Mouse (Mus musculus): ENCODE results near the gene Kirrel2. TPM values are rescaled to one million over a fixed set of nuclear protein-coding genes. Genes with fewer than 3 reads are reported as not detected.

The Kirrel2 gene
- polyA plus RNA-seq, 1 experiment from 2014 or later = 0.65 TPM

GRCm38 (mm10) chr7:30429327-30429726, 28.2 kb downstream of the Kirrel2 start:
- Histone ChIP-seq H3K27ac (ENCODE audit: low read depth, low read length) (no peak overlapping the region), H3K27me3 (replicated peaks; ENCODE audit: control insufficient read depth, insufficient read depth, low read length) (no peaks in the 10 kb centered on the region), H3K4me1 (ENCODE audit: control insufficient read depth, insufficient read depth, low read length) (no peaks in the 10 kb centered on the region), H3K4me2 (ENCODE audit: low read length) (no peak overlapping the region), H3K9ac (ENCODE audit: low read length) (no peak overlapping the region), H3K36me3 (ENCODE audit: control insufficient read depth, insufficient read depth, low read length) (peaks cover 11% of the 10 kb centered on the region; the same call in 1 of the 2 replicates), H3K9me3 (replicated peaks; ENCODE audit: control insufficient read depth, low read length) (no peaks in the 10 kb centered on the region), H3K4me3 (ENCODE audit: low read depth, low read length) (no peak overlapping the region)
- ATAC-seq = no peak
- no peak for DNase-seq (ENCODE audit: low spot score)

- Histone ChIP-seq H3K9ac (ENCODE audit: low read length) (peak overlapping the region; percentile 73), H3K27ac (ENCODE audit: low read depth, low read length) (no peak overlapping the region), H3K4me2 (ENCODE audit: low read length) (peak overlapping the region; percentile 99), H3K4me1 (ENCODE audit: control insufficient read depth, insufficient read depth, low read length) (0 out of 2 replicates have a peak, but pooled peaks cover 7% of the 10 kb centered on the region), H3K36me3 (ENCODE audit: control insufficient read depth, insufficient read depth, low read length) (peaks cover 11% of the 10 kb centered on the region; the same call in 1 of the 2 replicates), H3K27me3 (replicated peaks; ENCODE audit: control insufficient read depth, insufficient read depth, low read length) (no peaks in the 10 kb centered on the region), H3K4me3 (ENCODE audit: low read depth, low read length) (peak overlapping the region; percentile 56), H3K9me3 (replicated peaks; ENCODE audit: control insufficient read depth, low read length) (no peaks in the 10 kb centered on the region)
- no peak for ATAC-seq
- peak; percentile 5 for DNase-seq (ENCODE audit: low spot score)
- 66% methylated on average over 23 of the region's 23 CpGs for WGBS
Observed at GRCm38 (mm10) chr7:30423071-30423641, 34.3 kb downstream of the Kirrel2 start.

GRCm38 (mm10) chr7:30422560-30422959, 34.9 kb downstream of the Kirrel2 start:
- Histone ChIP-seq H3K4me1 (ENCODE audit: control insufficient read depth, insufficient read depth, low read length) (0 out of 2 replicates have a peak, but pooled peaks cover 7% of the 10 kb centered on the region), H3K4me2 (ENCODE audit: low read length) (peak overlapping the region; percentile 99), H3K36me3 (ENCODE audit: control insufficient read depth, insufficient read depth, low read length) (peaks cover 11% of the 10 kb centered on the region; the same call in 1 of the 2 replicates), H3K27ac (ENCODE audit: low read depth, low read length) (peak overlapping the region; percentile 39; the same call in 1 of the 2 replicates), H3K9me3 (replicated peaks; ENCODE audit: control insufficient read depth, low read length) (no peaks in the 10 kb centered on the region), H3K27me3 (replicated peaks; ENCODE audit: control insufficient read depth, insufficient read depth, low read length) (no peaks in the 10 kb centered on the region), H3K9ac (ENCODE audit: low read length) (peak overlapping the region; percentile 73), H3K4me3 (ENCODE audit: low read depth, low read length) (peak overlapping the region; percentile 56)
- 14% methylated on average over 9 of the region's 9 CpGs for WGBS
- no peak for DNase-seq (ENCODE audit: low spot score)
- peak; percentile 51 for ATAC-seq

- Histone ChIP-seq H3K36me3 (ENCODE audit: control insufficient read depth, insufficient read depth, low read length) (peaks cover 11% of the 10 kb centered on the region; the same call in 1 of the 2 replicates), H3K9me3 (replicated peaks; ENCODE audit: control insufficient read depth, low read length) (no peaks in the 10 kb centered on the region), H3K4me1 (ENCODE audit: control insufficient read depth, insufficient read depth, low read length) (0 out of 2 replicates have a peak, but pooled peaks cover 7% of the 10 kb centered on the region), H3K27me3 (replicated peaks; ENCODE audit: control insufficient read depth, insufficient read depth, low read length) (no peaks in the 10 kb centered on the region), H3K4me2 (ENCODE audit: low read length) (peak overlapping the region; percentile 99), H3K27ac (ENCODE audit: low read depth, low read length) (no peak overlapping the region; the same call in 1 of the 2 replicates), H3K9ac (ENCODE audit: low read length) (peak overlapping the region; percentile 73), H3K4me3 (ENCODE audit: low read depth, low read length) (peak overlapping the region; percentile 56)
- under 1% methylated on average over 43 of the region's 45 CpGs for WGBS
- ATAC-seq (peak; percentile 93), DNase-seq (ENCODE audit: low spot score) (peak; percentile 97)
Observed at GRCm38 (mm10) chr7:30421890-30422435, 35.5 kb downstream of the Kirrel2 start.

GRCm38 (mm10) chr7:30421175-30421889, 36.2 kb downstream of the Kirrel2 start, which contains the start of gene Nfkbid:
TSS of gene Nfkbid (plus strand) at chr7:30421732.
- H3K4me3 ChIP-seq (ENCODE audit: low read depth, low read length) = peak within 1 kb of the TSS; percentile 56
- 10% methylated on average over 31 of the region's 31 CpGs for WGBS
- ATAC-seq = peak; percentile 29
- peak within 1 kb of the TSS; percentile 99 for H3K4me2 ChIP-seq (ENCODE audit: low read length)
- H3K9ac ChIP-seq (ENCODE audit: low read length) = peak within 1 kb of the TSS; percentile 73
- peaks cover 11% of the 10 kb centered on the region; the same call in 1 of the 2 replicates for H3K36me3 ChIP-seq (ENCODE audit: control insufficient read depth, insufficient read depth, low read length)
- 0 out of 2 replicates have a peak, but pooled peaks cover 7% of the 10 kb centered on the region for H3K4me1 ChIP-seq (ENCODE audit: control insufficient read depth, insufficient read depth, low read length)
- peak; percentile 31 for DNase-seq (ENCODE audit: low spot score)
- H3K9me3 ChIP-seq (replicated peaks; ENCODE audit: control insufficient read depth, low read length) = no peaks in the 10 kb centered on the region
- no peaks in the 10 kb centered on the region for H3K27me3 ChIP-seq (replicated peaks; ENCODE audit: control insufficient read depth, insufficient read depth, low read length)
- H3K27ac ChIP-seq (ENCODE audit: low read depth, low read length) = peak within 1 kb of the TSS; percentile 39; the same call in 1 of the 2 replicates

- ATAC-seq (no peak), DNase-seq (ENCODE audit: low spot score) (no peak)
- H3K4me3 ChIP-seq (ENCODE audit: low read depth, low read length) = no peak overlapping the region
- no peaks in the 10 kb centered on the region for H3K27me3 ChIP-seq (replicated peaks; ENCODE audit: control insufficient read depth, insufficient read depth, low read length)
- H3K36me3 ChIP-seq (ENCODE audit: control insufficient read depth, insufficient read depth, low read length) = peaks cover 6% of the 10 kb centered on the region; the same call in 1 of the 2 replicates
- WGBS = 83% methylated on average over 3 of the region's 3 CpGs
- 0 out of 2 replicates have a peak, but pooled peaks cover 7% of the 10 kb centered on the region for H3K4me1 ChIP-seq (ENCODE audit: control insufficient read depth, insufficient read depth, low read length)
- no peak overlapping the region for H3K27ac ChIP-seq (ENCODE audit: low read depth, low read length)
- no peak overlapping the region for H3K9ac ChIP-seq (ENCODE audit: low read length)
- H3K4me2 ChIP-seq (ENCODE audit: low read length) = no peak overlapping the region
- H3K9me3 ChIP-seq (replicated peaks; ENCODE audit: control insufficient read depth, low read length) = no peaks in the 10 kb centered on the region
Observed at GRCm38 (mm10) chr7:30420673-30421072, 36.8 kb downstream of the Kirrel2 start.

- Histone ChIP-seq H3K4me2 (ENCODE audit: low read length) (no peak within 1 kb of the TSS), H3K27ac (ENCODE audit: low read depth, low read length) (no peak within 1 kb of the TSS), H3K36me3 (ENCODE audit: control insufficient read depth, insufficient read depth, low read length) (no peaks in the 10 kb centered on the region), H3K9me3 (replicated peaks; ENCODE audit: control insufficient read depth, low read length) (no peaks in the 10 kb centered on the region), H3K9ac (ENCODE audit: low read length) (no peak within 1 kb of the TSS), H3K4me1 (ENCODE audit: control insufficient read depth, insufficient read depth, low read length) (0 out of 2 replicates have a peak, but pooled peaks cover 7% of the 10 kb centered on the region), H3K27me3 (replicated peaks; ENCODE audit: control insufficient read depth, insufficient read depth, low read length) (no peaks in the 10 kb centered on the region), H3K4me3 (ENCODE audit: low read depth, low read length) (no peak within 1 kb of the TSS)
- 72% methylated on average over 10 of the region's 10 CpGs for WGBS
- no peak for DNase-seq (ENCODE audit: low spot score)
- ATAC-seq = no peak
Observed at GRCm38 (mm10) chr7:30419561-30420499, 37.7 kb downstream of the Kirrel2 start, which contains the start of gene Hcst. TSS of gene Hcst (minus strand) at chr7:30419854.

GRCm38 (mm10) chr7:30417856-30418255, 39.6 kb downstream of the Kirrel2 start:
- 0 out of 2 replicates have a peak, but pooled peaks cover 5% of the 10 kb centered on the region for H3K4me1 ChIP-seq (ENCODE audit: control insufficient read depth, insufficient read depth, low read length)
- ATAC-seq (no peak), DNase-seq (ENCODE audit: low spot score) (no peak)
- WGBS = 82% methylated on average over 9 of the region's 9 CpGs
- H3K9ac ChIP-seq (ENCODE audit: low read length) = no peak overlapping the region
- no peak overlapping the region for H3K27ac ChIP-seq (ENCODE audit: low read depth, low read length)
- H3K9me3 ChIP-seq (replicated peaks; ENCODE audit: control insufficient read depth, low read length) = no peaks in the 10 kb centered on the region
- H3K4me2 ChIP-seq (ENCODE audit: low read length) = no peak overlapping the region
- no peaks in the 10 kb centered on the region for H3K27me3 ChIP-seq (replicated peaks; ENCODE audit: control insufficient read depth, insufficient read depth, low read length)
- no peak overlapping the region for H3K4me3 ChIP-seq (ENCODE audit: low read depth, low read length)
- no peaks in the 10 kb centered on the region for H3K36me3 ChIP-seq (ENCODE audit: control insufficient read depth, insufficient read depth, low read length)
